Mouse (Mus musculus) hindbrain, embryonic 13.5 days (tissue): ENCODE results near the gene Herc2. TPM values are rescaled to one million over a fixed set of nuclear protein-coding genes. Genes with fewer than 3 reads are reported as not detected.
A peak's percentile ranks its signal among the peaks of the same experiment; 100 is the strongest.
"Not testable (repeated sequence)": the region's sequence is repeated elsewhere in the genome, so short reads cannot be mapped to it uniquely, and the experiment has no call there.

Experiments
- ATAC-seq: fragments of 200-750 bp; cut with Nextera tagmentation; 2 replicates; pipeline ENCODE4 v1.8.0; 2017; ENCODE audit warnings: moderate TSS enrichment; ENCODE audit not compliant: low FRiP score
- H3K27ac ChIP-seq: fragments of 300-500 bp; sonication (generic); 2 replicates; pipeline ENCODE4 v1.5.1; 2015; ENCODE audit warnings: inconsistent platforms, mild to moderate bottlenecking, moderate library complexity
- H3K27me3 ChIP-seq: fragments of 300-500 bp; sonication (generic); 2 replicates; pipeline ENCODE4 v1.6.1; 2015; ENCODE audit warnings: mild to moderate bottlenecking, inconsistent platforms
- H3K36me3 ChIP-seq: fragments of 300-500 bp; sonication (generic); 2 replicates; pipeline ENCODE4 v1.6.1; 2015; ENCODE audit warnings: mild to moderate bottlenecking, inconsistent platforms
- H3K4me1 ChIP-seq: fragments of 300-500 bp; sonication (generic); replicated peaks from 2 replicates; pipeline ENCODE4 v1.6.1; 2015; ENCODE audit warnings: inconsistent platforms
- H3K4me2 ChIP-seq: fragments of 300-500 bp; sonication (generic); 2 replicates; pipeline ENCODE4 v1.6.1; 2015; ENCODE audit warnings: inconsistent platforms, mild to moderate bottlenecking, moderate library complexity
- H3K4me3 ChIP-seq: fragments of 300-500 bp; sonication (generic); 2 replicates; pipeline ENCODE4 v1.5.1; 2015; ENCODE audit warnings: mild to moderate bottlenecking, inconsistent platforms
- H3K9ac ChIP-seq: fragments of 300-500 bp; sonication (generic); 2 replicates; pipeline ENCODE4 v1.6.1; 2015; ENCODE audit warnings: mild to moderate bottlenecking, inconsistent platforms
- H3K9me3 ChIP-seq: fragments of 300-500 bp; sonication (generic); 2 replicates; pipeline ENCODE4 v1.6.1; 2016; ENCODE audit warnings: inconsistent platforms
- WGBS: fragments of 180-500 bp; shearing (Covaris S2); methylation state at CpG from one replicate; pipeline ENCODE4 v1.1.7; 2015; 5-methylcytosine and 5-hydroxymethylcytosine counted together
- polyA plus RNA-seq: library from polyadenylated mRNA; unstranded; fragments of >200 nt; fragmentation: Nextera tagmentation; extraction: Ambion mirVana; gene quantifications from 2 replicates; pipeline ENCODE4 v1.2.1, GENCODE M21; 2015

Herc2 gene
- polyA plus RNA-seq: 46.7 and 47.8 TPM in 2 replicates

- peak; percentile 100 for ATAC-seq
- H3K4me1 ChIP-seq: peaks cover 25% of the 10 kb centered on the region
- peaks cover 4% of the 10 kb centered on the region; the same call in 1 of the 2 replicates for H3K36me3 ChIP-seq
- H3K4me2 ChIP-seq: peak within 1 kb of the TSS; percentile 65
- no peaks in the 10 kb centered on the region for H3K27me3 ChIP-seq
- H3K9ac ChIP-seq: peak within 1 kb of the TSS; percentile 90
- peak within 1 kb of the TSS; percentile 83 for H3K4me3 ChIP-seq
- no peaks in the 10 kb centered on the region for H3K9me3 ChIP-seq
- WGBS: under 1% methylated on average over 41 of the region's 47 CpGs
- peak within 1 kb of the TSS; percentile 95 for H3K27ac ChIP-seq
Observed at GRCm38 (mm10) chr7:56049831-56050321, at the start of gene Herc2. Gene Herc2, plus strand, starts transcription at chr7:56050196.

- Histone ChIP-seq H3K9ac (no peak overlapping the region), H3K4me2 (no peak overlapping the region), H3K4me3 (no peak overlapping the region), H3K27ac (no peak overlapping the region), H3K36me3 (peaks cover 9% of the 10 kb centered on the region), H3K4me1 (0 out of 2 replicates have a peak, but pooled peaks cover 7% of the 10 kb centered on the region), H3K27me3 (no peaks in the 10 kb centered on the region), H3K9me3 (no peaks in the 10 kb centered on the region)
- ATAC-seq: no peak
- 78% methylated on average over 4 of the region's 4 CpGs for WGBS
Observed at GRCm38 (mm10) chr7:56010318-56011017, 39.5 kb upstream of the Herc2 start.

- H3K9ac ChIP-seq: no peak overlapping the region
- 0 out of 2 replicates have a peak, but pooled peaks cover 7% of the 10 kb centered on the region for H3K4me1 ChIP-seq
- H3K9me3 ChIP-seq: no peaks in the 10 kb centered on the region
- no peaks in the 10 kb centered on the region for H3K27me3 ChIP-seq
- H3K27ac ChIP-seq: no peak overlapping the region
- no peak overlapping the region for H3K4me3 ChIP-seq
- peaks cover 10% of the 10 kb centered on the region for H3K36me3 ChIP-seq
- H3K4me2 ChIP-seq: no peak overlapping the region
- no peak for ATAC-seq
Observed at GRCm38 (mm10) chr7:56011018-56011333, 39.0 kb upstream of the Herc2 start.

GRCm38 (mm10) chr7:56013261-56014001 is 36.6 kb upstream of the Herc2 start:
- ATAC-seq: no peak
- 97% methylated on average over 14 of the region's 14 CpGs for WGBS
- H3K4me1 ChIP-seq: peaks cover 12% of the 10 kb centered on the region
- no peaks in the 10 kb centered on the region for H3K9me3 ChIP-seq
- H3K9ac ChIP-seq: no peak overlapping the region
- H3K27me3 ChIP-seq: no peaks in the 10 kb centered on the region
- no peak overlapping the region for H3K4me2 ChIP-seq
- H3K36me3 ChIP-seq: peaks cover 10% of the 10 kb centered on the region
- H3K27ac ChIP-seq: no peak overlapping the region
- H3K4me3 ChIP-seq: no peak overlapping the region

GRCm38 (mm10) chr7:56014002-56014702 is 35.8 kb upstream of the Herc2 start:
- H3K4me1 ChIP-seq: peaks cover 17% of the 10 kb centered on the region
- WGBS: 94% methylated on average over 9 of the region's 18 CpGs
- not testable (repeated sequence) for H3K27ac ChIP-seq, H3K4me3 ChIP-seq, H3K9ac ChIP-seq, ATAC-seq, H3K9me3 ChIP-seq, H3K27me3 ChIP-seq, H3K4me2 ChIP-seq
- H3K36me3 ChIP-seq: peaks cover 10% of the 10 kb centered on the region

GRCm38 (mm10) chr7:56015172-56015571 is 34.8 kb upstream of the Herc2 start:
- Histone ChIP-seq H3K27me3 (no peaks in the 10 kb centered on the region), H3K36me3 (peaks cover 10% of the 10 kb centered on the region), H3K27ac (no peak overlapping the region), H3K9me3 (no peaks in the 10 kb centered on the region), H3K9ac (no peak overlapping the region), H3K4me2 (no peak overlapping the region), H3K4me1 (peaks cover 16% of the 10 kb centered on the region), H3K4me3 (no peak overlapping the region)
- no peak for ATAC-seq
- WGBS: 88% methylated on average over 6 of the region's 6 CpGs

GRCm38 (mm10) chr7:56015837-56016236 is 34.2 kb upstream of the Herc2 start:
- ATAC-seq: no peak
- Histone ChIP-seq H3K9ac (no peak overlapping the region), H3K4me3 (no peak overlapping the region), H3K9me3 (no peaks in the 10 kb centered on the region), H3K36me3 (peaks cover 8% of the 10 kb centered on the region; the same call in 1 of the 2 replicates), H3K27me3 (no peaks in the 10 kb centered on the region), H3K4me1 (peaks cover 10% of the 10 kb centered on the region), H3K27ac (no peak overlapping the region), H3K4me2 (no peak overlapping the region)
- 95% methylated on average over 7 of the region's 7 CpGs for WGBS

GRCm38 (mm10) chr7:56017761-56018160 is 32.2 kb upstream of the Herc2 start:
- Histone ChIP-seq H3K9me3 (no peaks in the 10 kb centered on the region), H3K4me1 (peaks cover 10% of the 10 kb centered on the region), H3K27me3 (no peaks in the 10 kb centered on the region), H3K4me2 (peak overlapping the region; percentile 76), H3K9ac (no peak overlapping the region), H3K36me3 (peaks cover 8% of the 10 kb centered on the region; the same call in 1 of the 2 replicates), H3K4me3 (0 out of 2 replicates have a peak overlapping the region, but pooled peaks have one; percentile 79), H3K27ac (no peak overlapping the region)
- 86% methylated on average over 3 of the region's 3 CpGs for WGBS
- no peak for ATAC-seq

GRCm38 (mm10) chr7:56018446-56018971 is 31.5 kb upstream of the Herc2 start:
- Histone ChIP-seq H3K27ac (peak overlapping the region; percentile 91), H3K4me1 (peaks cover 10% of the 10 kb centered on the region), H3K36me3 (peaks cover 8% of the 10 kb centered on the region; the same call in 1 of the 2 replicates), H3K4me3 (peak overlapping the region; percentile 79), H3K9ac (peak overlapping the region; percentile 89), H3K4me2 (peak overlapping the region; percentile 76), H3K9me3 (no peaks in the 10 kb centered on the region), H3K27me3 (no peaks in the 10 kb centered on the region)
- WGBS: 54% methylated on average over 7 of the region's 7 CpGs
- ATAC-seq: peak; percentile 54

- no peaks in the 10 kb centered on the region for H3K27me3 ChIP-seq
- H3K27ac ChIP-seq: peak overlapping the region; percentile 91
- H3K36me3 ChIP-seq: peaks cover 8% of the 10 kb centered on the region; the same call in 1 of the 2 replicates
- no peaks in the 10 kb centered on the region for H3K9me3 ChIP-seq
- peak overlapping the region; percentile 89 for H3K9ac ChIP-seq
- peak overlapping the region; percentile 76 for H3K4me2 ChIP-seq
- under 1% methylated on average over 60 of the region's 71 CpGs for WGBS
- peaks cover 10% of the 10 kb centered on the region for H3K4me1 ChIP-seq
- H3K4me3 ChIP-seq: peak overlapping the region; percentile 79
- peak; percentile 94 for ATAC-seq
Observed at GRCm38 (mm10) chr7:56018972-56019929, 30.7 kb upstream of the Herc2 start.

GRCm38 (mm10) chr7:56019930-56020253 is 30.1 kb upstream of the Herc2 start, which contains the start of gene Nipa1:
Gene Nipa1, minus strand, starts transcription at chr7:56019954.
- H3K9ac ChIP-seq: peak within 1 kb of the TSS; percentile 89
- no peak for ATAC-seq
- 60% methylated on average over 3 of the region's 3 CpGs for WGBS

More at GRCm38 (mm10) chr7:56019930-56020253, 30.1 kb upstream of the Herc2 start, which contains the start of gene Nipa1:
- Histone ChIP-seq H3K27me3 (no peaks in the 10 kb centered on the region), H3K9me3 (no peaks in the 10 kb centered on the region), H3K36me3 (peaks cover 3% of the 10 kb centered on the region; the same call in 1 of the 2 replicates), H3K4me3 (peak within 1 kb of the TSS; percentile 79), H3K27ac (peak within 1 kb of the TSS; percentile 91), H3K4me2 (peak within 1 kb of the TSS; percentile 76), H3K4me1 (peaks cover 10% of the 10 kb centered on the region)
